Mouse (Mus musculus): ENCODE measurements around the gene Zcwpw1.
"Not testable (repeated sequence)": the region's sequence is repeated elsewhere in the genome, so short reads cannot be mapped to it uniquely, and the experiment has no call there.

Zcwpw1 gene

GRCm38 (mm10) chr5:137836611-137837010, 49.0 kb downstream of the Zcwpw1 start:
- no peak for DNase-seq

- not testable (repeated sequence) for DNase-seq
Measured at GRCm38 (mm10) chr5:137837110-137837509, 49.5 kb downstream of the Zcwpw1 start.

- DNase-seq, result not testable (repeated sequence)
Measured at GRCm38 (mm10) chr5:137850313-137850712, 62.7 kb downstream of the Zcwpw1 start.

- DNase-seq, result not testable (repeated sequence)
Measured at GRCm38 (mm10) chr5:137854907-137855306, 67.3 kb downstream of the Zcwpw1 start.

GRCm38 (mm10) chr5:137856870-137857269, 69.3 kb downstream of the Zcwpw1 start:
- DNase-seq, result not testable (repeated sequence)

- DNase-seq, result not testable (repeated sequence)
Measured at GRCm38 (mm10) chr5:137857960-137858710, 70.5 kb downstream of the Zcwpw1 start, which contains the start of gene Pilrb1. Gene Pilrb1 (minus strand): TSS chr5:137858106.

- not testable (repeated sequence) for DNase-seq
Measured at GRCm38 (mm10) chr5:137864008-137864407, 76.4 kb downstream of the Zcwpw1 start.

- DNase-seq, result not testable (repeated sequence)
Measured at GRCm38 (mm10) chr5:137868600-137868999, 81.0 kb downstream of the Zcwpw1 start.

- not testable (repeated sequence) for DNase-seq
Measured at GRCm38 (mm10) chr5:137871644-137872380, 84.2 kb downstream of the Zcwpw1 start, which contains the start of gene Pilrb2. Gene Pilrb2 (minus strand): TSS chr5:137871815.
